Mouse (Mus musculus) NIH3T3 (cell line): ENCODE measurements around the gene Cacna1h.
A peak's percentile ranks its signal among the peaks of the same experiment; 100 is the strongest.

ENCODE experiments used
- DNase-seq: peaks from one replicate; pipeline ENCODE4 v3.0.0-alpha.2; 2012; ENCODE audit warnings: low read depth

Cacna1h gene

GRCm38 (mm10) chr17:25445841-25446240, 12.3 kb upstream of the Cacna1h start:
- no peak for DNase-seq

GRCm38 (mm10) chr17:25445074-25445473, 11.5 kb upstream of the Cacna1h start:
- no peak for DNase-seq

DNA sequence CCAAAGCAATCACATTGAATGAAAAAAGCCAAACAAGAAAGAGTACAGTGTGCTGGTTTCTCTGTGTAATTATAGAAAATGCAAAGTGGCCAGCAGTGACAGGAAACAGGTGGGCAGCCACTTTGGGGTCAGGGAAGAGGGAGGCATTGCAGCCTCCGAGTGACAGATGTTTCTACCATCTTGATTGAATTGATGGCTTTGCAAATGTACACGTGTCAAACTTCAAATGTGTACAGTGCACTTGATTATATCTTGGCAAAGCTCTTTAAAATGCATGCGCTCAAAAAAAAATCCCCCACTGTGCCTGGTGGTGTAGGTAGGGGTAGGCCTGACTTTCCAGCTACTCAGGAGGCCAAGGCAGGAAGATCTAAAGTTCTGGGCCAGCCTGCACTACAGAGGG, 9.3 kb upstream of the Cacna1h start:
- DNase-seq: no peak

DNA sequence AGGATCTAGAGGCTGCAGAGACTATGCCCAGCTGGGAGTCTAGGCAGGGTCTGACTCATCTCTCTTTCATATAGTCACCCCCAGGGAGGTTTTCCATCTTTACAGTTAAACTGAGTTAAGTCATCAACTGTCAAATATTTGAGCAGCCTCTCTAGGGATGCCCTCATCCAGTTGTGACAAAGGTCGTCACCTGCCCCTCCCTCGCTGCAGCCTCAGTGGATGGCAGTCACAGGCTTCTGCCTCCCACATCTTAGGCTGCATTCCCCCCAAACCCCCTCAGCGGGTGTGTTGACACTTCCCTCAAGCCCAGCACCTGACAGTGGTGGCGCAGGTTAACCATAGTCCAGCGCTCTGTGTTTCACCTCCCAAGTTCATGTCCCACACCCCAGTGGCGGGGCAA, 7.8 kb upstream of the Cacna1h start:
- DNase-seq: no peak

DNA sequence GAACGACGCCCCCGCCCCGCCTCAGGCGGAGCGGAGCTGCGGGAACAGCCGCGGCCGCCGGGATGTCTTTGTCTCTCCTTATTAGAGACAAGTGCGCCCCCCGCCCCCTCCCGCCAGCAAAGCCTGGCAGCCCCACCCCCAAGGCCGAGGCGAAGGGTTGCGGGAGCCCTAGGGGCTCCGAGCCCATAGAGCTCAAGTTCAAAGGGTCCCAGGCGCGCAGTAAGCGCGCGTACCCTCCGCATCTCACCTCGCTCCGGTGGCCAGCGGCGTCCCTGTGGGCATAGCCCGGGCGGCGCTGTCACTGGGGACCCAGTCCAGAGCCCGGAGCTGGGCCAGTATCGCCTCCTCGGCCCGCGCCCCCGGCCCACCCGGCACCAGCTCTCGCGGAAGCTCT, 363 bp downstream of the Cacna1h start:
- no peak for DNase-seq

DNA sequence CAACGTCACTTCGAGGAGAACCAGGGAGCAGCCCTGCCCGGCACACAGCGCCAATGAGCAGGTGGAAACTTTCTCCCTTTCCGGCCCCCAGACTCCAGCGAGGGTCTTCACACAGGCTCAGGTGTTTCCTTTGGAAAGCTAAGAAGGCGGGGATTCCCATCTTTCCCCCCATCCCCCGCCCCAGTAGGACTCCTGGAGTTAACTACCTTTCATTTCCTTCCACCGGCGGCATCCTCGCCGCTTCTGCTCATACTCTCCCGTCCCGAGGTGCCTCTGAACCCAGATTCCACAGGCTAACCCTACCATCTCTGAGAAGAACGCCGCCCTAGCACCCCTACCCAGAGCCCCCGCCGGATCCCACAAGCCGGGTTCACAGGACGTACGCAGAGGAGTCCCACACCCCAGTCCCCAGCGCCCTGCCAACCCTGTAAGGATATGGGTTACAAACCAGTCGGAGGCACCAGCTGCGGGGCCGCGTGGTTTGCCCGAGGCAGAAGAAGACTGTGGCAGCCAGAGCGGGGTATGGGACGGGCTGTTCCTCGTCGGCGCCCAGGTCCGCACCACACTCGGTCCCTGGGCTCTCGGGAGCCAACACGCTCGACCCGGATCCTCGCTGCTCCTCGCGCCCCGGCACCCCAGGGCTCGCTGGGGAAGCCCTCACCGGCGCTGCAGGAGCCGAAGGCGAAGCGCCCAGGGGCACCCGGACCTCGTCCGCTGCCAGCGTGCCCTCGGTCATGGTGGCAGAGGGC, 976 bp downstream of the Cacna1h start:
- no peak for DNase-seq

DNA sequence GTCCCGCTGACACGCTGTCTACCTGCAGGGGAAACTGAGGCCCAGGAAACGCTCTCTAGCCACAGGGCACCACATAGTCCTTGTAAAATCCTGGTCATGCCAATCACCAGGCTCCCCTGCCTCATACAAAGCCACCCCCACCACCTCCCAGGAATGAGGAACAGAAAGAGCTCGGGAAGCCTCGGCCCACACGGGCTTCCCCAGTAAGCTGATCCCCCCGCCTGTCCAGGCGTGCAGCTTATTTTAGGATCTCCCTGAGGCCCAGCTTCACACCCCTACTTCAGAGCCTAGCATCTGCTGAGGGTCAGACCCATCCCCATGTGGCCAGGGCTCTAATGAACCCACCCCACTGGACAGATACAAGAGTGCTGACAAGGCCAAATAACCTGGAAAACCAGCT, 3.0 kb downstream of the Cacna1h start:
- DNase-seq: no peak

DNA sequence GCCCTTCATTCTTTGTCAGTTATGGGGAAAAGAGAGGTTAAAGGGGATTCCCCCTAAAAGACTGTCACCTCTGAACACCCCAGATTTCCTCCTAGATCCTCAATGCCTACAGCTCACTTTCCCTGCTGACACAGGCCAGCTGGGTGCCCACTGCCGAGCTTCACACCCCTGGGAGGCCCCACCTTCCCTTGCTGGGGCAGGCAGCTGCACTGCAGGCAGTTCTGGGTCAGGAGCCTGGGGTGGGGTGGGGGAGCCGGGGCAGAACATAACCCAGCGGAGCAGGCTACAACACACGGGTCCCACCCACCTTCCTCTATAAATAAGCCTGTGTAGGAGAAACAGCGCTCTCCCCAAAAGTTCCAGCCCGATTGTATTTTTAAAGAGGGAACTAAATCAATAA, 3.7 kb downstream of the Cacna1h start:
- no peak for DNase-seq

DNA sequence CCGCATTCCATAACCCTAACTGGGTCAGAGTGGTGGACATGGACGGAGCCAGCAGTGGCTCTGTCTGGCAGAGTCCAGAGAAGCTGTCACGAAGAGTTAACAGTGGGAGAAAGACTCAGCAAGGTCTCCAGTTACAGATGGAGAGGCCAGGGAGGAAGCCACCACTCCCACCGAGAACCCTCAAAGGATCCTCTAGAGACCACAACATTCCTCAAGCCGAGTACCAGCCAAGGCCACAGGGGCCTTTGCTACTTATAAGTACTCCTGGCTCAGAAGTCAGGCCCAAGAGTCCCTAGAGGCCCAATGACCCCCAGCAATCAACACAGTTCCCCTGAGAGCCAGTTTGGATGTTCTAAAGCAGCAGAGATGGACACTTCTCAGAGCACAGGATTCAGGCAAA, 4.3 kb downstream of the Cacna1h start:
- DNase-seq: no peak

- peak; percentile 30 for DNase-seq
Observed at GRCm38 (mm10) chr17:25427441-25427840, 6.1 kb downstream of the Cacna1h start.

GRCm38 (mm10) chr17:25425996-25426395, 7.6 kb downstream of the Cacna1h start:
- no peak for DNase-seq

- no peak for DNase-seq
Observed at GRCm38 (mm10) chr17:25424526-25425080, 9.0 kb downstream of the Cacna1h start.

DNA sequence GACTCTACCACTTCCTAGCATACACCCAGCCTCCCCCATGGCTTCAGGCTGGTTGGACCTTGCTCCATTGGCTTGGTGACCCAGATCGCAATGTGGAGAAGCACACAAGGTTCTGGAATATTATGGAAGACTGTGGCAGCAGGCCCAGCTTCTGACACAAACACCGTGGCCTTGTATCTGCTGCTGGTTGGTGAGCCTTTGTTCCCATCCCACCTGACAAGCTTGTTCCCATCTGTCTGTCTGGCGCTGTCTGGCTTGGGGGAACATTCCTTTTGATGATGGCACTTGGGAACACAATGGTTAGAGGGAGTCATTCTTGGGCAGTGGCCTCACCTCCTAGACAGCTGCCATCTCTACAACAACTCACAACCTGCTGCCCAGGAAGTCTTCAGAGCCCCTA, 12.6 kb downstream of the Cacna1h start:
- no peak for DNase-seq

- no peak for DNase-seq
Observed at GRCm38 (mm10) chr17:25418926-25419325, 14.7 kb downstream of the Cacna1h start.

GRCm38 (mm10) chr17:25417990-25418389, 15.6 kb downstream of the Cacna1h start:
- no peak for DNase-seq

GRCm38 (mm10) chr17:25416219-25416618, 17.4 kb downstream of the Cacna1h start:
- DNase-seq: no peak

- no peak for DNase-seq
Observed at GRCm38 (mm10) chr17:25415421-25415913, 18.1 kb downstream of the Cacna1h start.

DNA sequence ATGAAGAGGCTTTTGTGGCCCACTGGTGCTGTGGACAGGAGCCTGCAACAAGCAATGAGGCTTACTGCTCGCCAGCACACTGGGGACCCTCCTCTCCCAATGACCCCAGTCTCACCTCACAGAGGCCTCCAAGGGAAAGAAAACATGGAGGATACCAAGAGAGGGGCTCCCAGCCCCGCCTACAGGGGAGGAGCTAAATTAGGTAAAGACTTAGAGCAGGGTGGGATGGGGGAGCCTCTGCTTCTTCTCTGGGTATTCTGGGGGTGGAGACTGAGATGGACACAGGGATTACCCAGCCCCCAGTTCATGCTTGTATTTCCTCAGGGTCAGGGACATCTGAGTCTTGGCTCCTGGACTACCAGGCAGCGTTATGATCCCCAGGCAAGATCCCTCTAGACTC, 18.7 kb downstream of the Cacna1h start:
- DNase-seq: no peak

DNA sequence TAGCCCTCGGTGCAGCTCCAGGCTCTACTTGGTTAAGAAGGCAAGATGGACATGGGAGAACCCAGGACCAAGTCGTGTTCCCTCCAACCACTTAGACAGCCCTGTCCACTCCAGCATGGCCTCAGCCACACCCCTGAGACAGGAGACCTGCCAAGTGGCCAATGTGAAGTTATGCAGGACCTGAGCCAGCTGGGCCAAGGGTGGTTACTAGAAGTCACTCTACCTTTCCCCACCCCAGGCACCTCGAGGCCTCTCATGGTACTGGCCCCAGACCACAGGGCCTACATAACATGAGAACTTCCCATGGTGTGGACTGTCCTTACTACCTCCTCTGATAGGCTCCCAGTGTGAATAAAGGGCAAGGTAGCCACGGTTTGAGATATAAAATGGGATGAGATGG, 19.4 kb downstream of the Cacna1h start:
- no peak for DNase-seq

GRCm38 (mm10) chr17:25411251-25411650, 22.3 kb downstream of the Cacna1h start:
- DNase-seq: no peak

- peak; percentile 20 for DNase-seq
Observed at GRCm38 (mm10) chr17:25410786-25411185, 22.8 kb downstream of the Cacna1h start.

- DNase-seq: no peak
Observed at GRCm38 (mm10) chr17:25410180-25410579, 23.4 kb downstream of the Cacna1h start.

- no peak for DNase-seq
Observed at GRCm38 (mm10) chr17:25409621-25410020, 24.0 kb downstream of the Cacna1h start.
